Mouse (Mus musculus): ENCODE data around the gene Sorcs3. TPM values are rescaled to one million over a fixed set of nuclear protein-coding genes. Genes with fewer than 3 reads are reported as not detected.

Gene Sorcs3
- polyA plus RNA-seq, 1 experiment from 2014 or later = 3.7 TPM

- Histone ChIP-seq H3K4me3 (ENCODE audit: low read depth, low read length) (no peak overlapping the region), H3K9ac (ENCODE audit: low read length) (no peak overlapping the region), H3K9me3 (ENCODE audit: control insufficient read depth, low read length) (no peaks in the 10 kb centered on the region), H3K4me1 (ENCODE audit: control insufficient read depth, insufficient read depth, low read length) (no peaks in the 10 kb centered on the region), H3K4me2 (no peak overlapping the region), H3K27me3 (ENCODE audit: control insufficient read depth, insufficient read depth, low read length) (no peaks in the 10 kb centered on the region), H3K36me3 (ENCODE audit: control insufficient read depth, insufficient read depth, low read length) (no peaks in the 10 kb centered on the region), H3K27ac (ENCODE audit: low read depth, low read length) (no peak overlapping the region)
- DNase-seq (ENCODE audit: low spot score, missing footprints) (no peak), ATAC-seq (ENCODE audit: low FRiP score) (no peak)
- WGBS = 80% methylated on average over 5 of the region's 5 CpGs
Observed at GRCm38 (mm10) chr19:48820493-48821282, 614.9 kb downstream of the Sorcs3 start.

- H3K27ac ChIP-seq (ENCODE audit: low read depth, low read length) = no peak overlapping the region
- WGBS = 80% methylated on average over 3 of the region's 3 CpGs
- H3K36me3 ChIP-seq (ENCODE audit: control insufficient read depth, insufficient read depth, low read length) = no peaks in the 10 kb centered on the region
- no peak for DNase-seq (ENCODE audit: low spot score, missing footprints)
- H3K4me2 ChIP-seq = no peak overlapping the region
- H3K4me3 ChIP-seq (ENCODE audit: low read depth, low read length) = no peak overlapping the region
- no peaks in the 10 kb centered on the region for H3K27me3 ChIP-seq (ENCODE audit: control insufficient read depth, insufficient read depth, low read length)
- H3K9ac ChIP-seq (ENCODE audit: low read length) = no peak overlapping the region
- ATAC-seq (ENCODE audit: low FRiP score) = no peak
- H3K9me3 ChIP-seq (ENCODE audit: control insufficient read depth, low read length) = no peaks in the 10 kb centered on the region
- H3K4me1 ChIP-seq (ENCODE audit: control insufficient read depth, insufficient read depth, low read length) = no peaks in the 10 kb centered on the region
Observed at GRCm38 (mm10) chr19:48821283-48821715, 615.5 kb downstream of the Sorcs3 start.

- H3K9me3 ChIP-seq (ENCODE audit: control insufficient read depth, low read length) = no peaks in the 10 kb centered on the region
- no peaks in the 10 kb centered on the region for H3K27me3 ChIP-seq (ENCODE audit: control insufficient read depth, insufficient read depth, low read length)
- no peak overlapping the region for H3K4me3 ChIP-seq (ENCODE audit: low read depth, low read length)
- DNase-seq (ENCODE audit: low spot score, missing footprints) (no peak), ATAC-seq (ENCODE audit: low FRiP score) (no peak)
- WGBS = 86% methylated on average over 3 of the region's 3 CpGs
- H3K9ac ChIP-seq (ENCODE audit: low read length) = no peak overlapping the region
- no peak overlapping the region for H3K27ac ChIP-seq (ENCODE audit: low read depth, low read length)
- no peak overlapping the region for H3K4me2 ChIP-seq
- no peaks in the 10 kb centered on the region for H3K36me3 ChIP-seq (ENCODE audit: control insufficient read depth, insufficient read depth, low read length)
- H3K4me1 ChIP-seq (ENCODE audit: control insufficient read depth, insufficient read depth, low read length) = no peaks in the 10 kb centered on the region
Observed at GRCm38 (mm10) chr19:48834342-48834741, 628.5 kb downstream of the Sorcs3 start.

GRCm38 (mm10) chr19:48839418-48839817 is 633.6 kb downstream of the Sorcs3 start:
- WGBS = 78% methylated on average over 4 of the region's 4 CpGs
- no peak for DNase-seq (ENCODE audit: low spot score, missing footprints)

GRCm38 (mm10) chr19:48847700-48848099 is 641.9 kb downstream of the Sorcs3 start:
- H3K27ac ChIP-seq (ENCODE audit: low read depth, low read length) = no peak overlapping the region
- no peaks in the 10 kb centered on the region for H3K27me3 ChIP-seq (ENCODE audit: control insufficient read depth, insufficient read depth, low read length)
- no peak overlapping the region for H3K4me3 ChIP-seq (ENCODE audit: low read depth, low read length)
- H3K4me2 ChIP-seq = no peak overlapping the region
- H3K36me3 ChIP-seq (ENCODE audit: control insufficient read depth, insufficient read depth, low read length) = no peaks in the 10 kb centered on the region
- H3K9me3 ChIP-seq (ENCODE audit: control insufficient read depth, low read length) = no peaks in the 10 kb centered on the region
- DNase-seq (ENCODE audit: low spot score, missing footprints) (no peak), ATAC-seq (ENCODE audit: low FRiP score) (no peak)
- no peaks in the 10 kb centered on the region for H3K4me1 ChIP-seq (ENCODE audit: control insufficient read depth, insufficient read depth, low read length)
- no peak overlapping the region for H3K9ac ChIP-seq (ENCODE audit: low read length)
- 87% methylated on average over 3 of the region's 3 CpGs for WGBS

More at GRCm38 (mm10) chr19:48839418-48839817, 633.6 kb downstream of the Sorcs3 start:
- H3K36me3 ChIP-seq (ENCODE audit: control insufficient read depth, insufficient read depth, low read length) = no peaks in the 10 kb centered on the region
- H3K27me3 ChIP-seq (ENCODE audit: control insufficient read depth, insufficient read depth, low read length) = no peaks in the 10 kb centered on the region
- no peak overlapping the region for H3K4me2 ChIP-seq
- ATAC-seq (ENCODE audit: low FRiP score) = no peak
- H3K27ac ChIP-seq (ENCODE audit: low read depth, low read length) = no peak overlapping the region
- H3K9ac ChIP-seq (ENCODE audit: low read length) = no peak overlapping the region
- no peaks in the 10 kb centered on the region for H3K9me3 ChIP-seq (ENCODE audit: control insufficient read depth, low read length)
- no peak overlapping the region for H3K4me3 ChIP-seq (ENCODE audit: low read depth, low read length)
- no peaks in the 10 kb centered on the region for H3K4me1 ChIP-seq (ENCODE audit: control insufficient read depth, insufficient read depth, low read length)

- H3K27me3 ChIP-seq (ENCODE audit: control insufficient read depth, insufficient read depth, low read length) = no peaks in the 10 kb centered on the region
- WGBS = 93% methylated on average over 1 of the region's 1 CpGs
- H3K9me3 ChIP-seq (ENCODE audit: control insufficient read depth, low read length) = no peaks in the 10 kb centered on the region
- H3K9ac ChIP-seq (ENCODE audit: low read length) = no peak overlapping the region
- DNase-seq (ENCODE audit: low spot score, missing footprints) (no peak), ATAC-seq (ENCODE audit: low FRiP score) (no peak)
- H3K36me3 ChIP-seq (ENCODE audit: control insufficient read depth, insufficient read depth, low read length) = no peaks in the 10 kb centered on the region
- H3K4me1 ChIP-seq (ENCODE audit: control insufficient read depth, insufficient read depth, low read length) = no peaks in the 10 kb centered on the region
- H3K27ac ChIP-seq (ENCODE audit: low read depth, low read length) = no peak overlapping the region
- no peak overlapping the region for H3K4me3 ChIP-seq (ENCODE audit: low read depth, low read length)
- no peak overlapping the region for H3K4me2 ChIP-seq
Observed at GRCm38 (mm10) chr19:48850466-48850865, 644.6 kb downstream of the Sorcs3 start.
